Mouse (Mus musculus): ENCODE measurements around the gene Kdm8. TPM values are rescaled to one million over a fixed set of nuclear protein-coding genes. Genes with fewer than 3 reads are reported as not detected.

Kdm8 gene
- polyA plus RNA-seq, 1 experiment from 2014 or later = 5.2 TPM

DNA sequence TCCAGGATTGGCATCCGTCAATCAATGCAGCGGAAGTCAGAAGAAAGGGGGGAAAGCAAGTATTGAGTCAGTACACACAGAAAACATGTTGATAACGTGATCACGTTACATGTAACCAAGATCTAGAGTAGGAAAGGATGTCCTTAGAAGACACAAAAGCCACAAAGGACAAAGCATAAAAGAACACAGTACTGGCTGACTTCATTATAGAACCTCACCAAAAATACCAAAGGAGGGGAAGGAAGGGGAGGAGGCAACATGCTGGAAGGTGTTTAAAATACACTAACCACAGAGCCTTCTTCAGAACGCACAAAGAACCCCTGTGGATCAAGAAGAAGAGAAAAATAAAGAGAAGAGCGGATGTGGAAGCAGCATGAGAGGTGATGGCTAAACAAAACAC lies 44.2 kb downstream of the Kdm8 start:
- peaks cover 11% of the 10 kb centered on the region for H3K4me1 ChIP-seq (ENCODE audit: control insufficient read depth, insufficient read depth, low read length)
- no peak overlapping the region for H3K4me2 ChIP-seq (ENCODE audit: low read length)
- ATAC-seq (no peak), DNase-seq (ENCODE audit: low spot score) (no peak)
- peaks cover 19% of the 10 kb centered on the region for H3K36me3 ChIP-seq (ENCODE audit: control insufficient read depth, insufficient read depth, low read length)
- no peak overlapping the region for H3K27ac ChIP-seq (ENCODE audit: low read depth, low read length)
- H3K27me3 ChIP-seq (replicated peaks; ENCODE audit: control insufficient read depth, insufficient read depth, low read length) = no peaks in the 10 kb centered on the region
- no peak overlapping the region for H3K4me3 ChIP-seq (ENCODE audit: low read depth, low read length)
- WGBS = 82% methylated on average over 6 of the region's 6 CpGs
- no peak overlapping the region; the same call in 1 of the 2 replicates for H3K9ac ChIP-seq (ENCODE audit: low read length)
- H3K9me3 ChIP-seq (replicated peaks; ENCODE audit: control insufficient read depth, low read length) = no peaks in the 10 kb centered on the region

DNA sequence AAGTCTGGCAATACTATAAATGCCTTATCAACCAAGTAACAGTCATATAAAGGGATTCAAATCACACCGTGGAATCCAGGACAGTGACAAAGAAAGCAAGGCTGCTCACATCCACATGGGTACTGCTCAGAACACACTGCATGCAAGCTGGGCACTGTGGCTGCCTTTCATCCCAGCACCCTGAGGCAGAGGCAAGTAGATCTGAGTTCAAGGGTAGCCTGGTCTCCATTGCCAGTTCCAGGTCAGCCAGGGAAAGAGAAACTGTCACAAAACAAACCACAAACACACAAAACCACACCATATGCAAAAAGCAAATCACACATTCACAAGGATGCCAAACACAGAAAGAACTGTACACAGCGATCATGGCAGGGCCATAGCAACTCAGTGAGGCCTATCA lies 45.2 kb downstream of the Kdm8 start:
- H3K4me2 ChIP-seq (ENCODE audit: low read length) = no peak overlapping the region
- peaks cover 18% of the 10 kb centered on the region for H3K36me3 ChIP-seq (ENCODE audit: control insufficient read depth, insufficient read depth, low read length)
- WGBS = 93% methylated on average over 2 of the region's 2 CpGs
- H3K27ac ChIP-seq (ENCODE audit: low read depth, low read length) = no peak overlapping the region; the same call in 1 of the 2 replicates
- ATAC-seq (no peak), DNase-seq (ENCODE audit: low spot score) (no peak)
- H3K27me3 ChIP-seq (replicated peaks; ENCODE audit: control insufficient read depth, insufficient read depth, low read length) = no peaks in the 10 kb centered on the region
- no peak overlapping the region; the same call in 1 of the 2 replicates for H3K9ac ChIP-seq (ENCODE audit: low read length)
- no peaks in the 10 kb centered on the region for H3K9me3 ChIP-seq (replicated peaks; ENCODE audit: control insufficient read depth, low read length)
- peaks cover 11% of the 10 kb centered on the region for H3K4me1 ChIP-seq (ENCODE audit: control insufficient read depth, insufficient read depth, low read length)
- H3K4me3 ChIP-seq (ENCODE audit: low read depth, low read length) = no peak overlapping the region

DNA sequence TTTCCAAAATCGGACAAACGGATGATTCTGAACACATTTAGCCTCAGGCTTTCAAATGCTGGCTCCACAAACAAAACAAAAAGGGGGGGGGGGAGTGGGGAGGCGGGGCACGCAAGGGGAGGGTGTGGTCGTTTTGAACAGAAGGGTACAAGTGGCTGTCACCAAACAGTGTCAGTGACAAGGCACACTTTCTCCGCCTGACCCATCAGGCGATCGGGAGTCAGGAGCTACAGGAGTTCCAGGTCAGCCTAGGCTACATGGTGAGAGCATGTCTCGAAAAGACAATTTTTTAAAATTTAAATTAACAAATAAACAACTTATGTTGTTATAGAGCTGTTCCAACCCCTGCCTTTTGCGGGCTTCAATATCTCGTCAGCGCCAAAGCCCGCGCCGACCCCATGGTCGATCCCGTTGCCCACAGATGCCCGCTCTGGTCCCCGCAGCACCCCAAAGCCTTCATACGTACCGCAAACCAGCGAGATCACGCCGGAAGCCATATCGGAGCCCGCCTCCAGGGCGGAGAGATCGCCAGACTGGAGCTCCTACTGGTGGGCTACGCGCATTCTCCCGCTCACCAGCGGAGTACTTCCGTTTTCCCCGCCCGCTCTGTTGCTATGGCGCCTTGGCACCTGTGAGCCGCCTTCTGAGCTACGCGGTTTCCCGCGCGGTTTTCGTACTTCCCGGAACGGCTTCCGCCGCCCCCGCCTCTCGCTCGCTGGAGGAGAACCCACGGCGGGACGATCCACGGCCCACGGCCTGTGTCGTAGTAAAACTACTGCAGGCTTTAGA lies 46.7 kb downstream of the Kdm8 start, which contains the start of gene Nsmce1:
Gene Nsmce1, minus strand, starts transcription at position 650 of the 789 bp plus-strand sequence.
- H3K27ac ChIP-seq (ENCODE audit: low read depth, low read length) = peak within 1 kb of the TSS; percentile 85
- H3K4me2 ChIP-seq (ENCODE audit: low read length) = peak within 1 kb of the TSS; percentile 72
- H3K4me3 ChIP-seq (ENCODE audit: low read depth, low read length) = peak within 1 kb of the TSS; percentile 60
- peaks cover 3% of the 10 kb centered on the region; the same call in 1 of the 2 replicates for H3K36me3 ChIP-seq (ENCODE audit: control insufficient read depth, insufficient read depth, low read length)
- ATAC-seq (peak; percentile 99), DNase-seq (ENCODE audit: low spot score) (peak; percentile 99)
- H3K9me3 ChIP-seq (replicated peaks; ENCODE audit: control insufficient read depth, low read length) = no peaks in the 10 kb centered on the region
- H3K27me3 ChIP-seq (replicated peaks; ENCODE audit: control insufficient read depth, insufficient read depth, low read length) = no peaks in the 10 kb centered on the region
- WGBS = under 1% methylated on average over 56 of the region's 56 CpGs
- H3K9ac ChIP-seq (ENCODE audit: low read length) = peak within 1 kb of the TSS; percentile 79
- peaks cover 11% of the 10 kb centered on the region for H3K4me1 ChIP-seq (ENCODE audit: control insufficient read depth, insufficient read depth, low read length)

DNA sequence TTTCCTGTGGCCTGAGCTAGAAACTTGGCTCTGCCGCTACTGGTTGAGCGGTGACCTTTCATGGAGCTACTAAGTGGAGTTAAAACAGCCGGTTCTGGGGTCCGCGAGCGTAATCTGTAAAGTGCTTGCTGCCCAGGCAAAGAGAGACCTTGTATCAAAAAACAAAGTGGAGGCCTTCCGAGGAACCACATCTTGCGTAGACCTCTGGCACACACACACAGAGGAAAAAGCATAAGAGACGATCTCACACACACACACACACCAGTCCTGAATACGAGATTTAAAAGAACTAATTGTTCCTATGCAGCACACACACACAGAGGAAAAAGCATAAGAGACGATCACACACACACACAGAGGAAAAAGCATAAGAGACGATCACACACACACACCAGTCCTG lies 47.3 kb downstream of the Kdm8 start:
- peak overlapping the region; percentile 79 for H3K9ac ChIP-seq (ENCODE audit: low read length)
- no peaks in the 10 kb centered on the region for H3K9me3 ChIP-seq (replicated peaks; ENCODE audit: control insufficient read depth, low read length)
- 14% methylated on average over 12 of the region's 12 CpGs for WGBS

DNA sequence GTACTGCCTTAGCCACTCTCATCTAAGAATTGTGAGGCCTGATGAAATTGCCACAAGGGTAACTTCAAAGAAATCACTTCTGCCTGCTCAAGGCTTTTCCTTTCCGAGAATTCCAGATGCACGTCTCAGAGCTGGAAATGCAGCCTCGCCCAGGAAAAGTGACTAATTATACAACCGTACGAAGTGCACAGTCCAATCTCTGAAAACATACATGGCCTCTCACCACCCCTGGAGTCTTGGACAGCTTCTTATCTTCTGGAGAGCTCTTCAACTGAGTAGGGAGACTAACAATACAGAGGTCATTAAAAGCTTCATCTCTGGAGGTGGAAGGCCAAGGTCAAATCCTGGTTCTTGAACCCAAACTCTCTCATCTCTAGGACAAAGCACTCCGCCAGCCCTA lies 48.1 kb downstream of the Kdm8 start:
- H3K9ac ChIP-seq (ENCODE audit: low read length) = no peak overlapping the region; the same call in 1 of the 2 replicates
- WGBS = 88% methylated on average over 6 of the region's 6 CpGs
- H3K4me2 ChIP-seq (ENCODE audit: low read length) = no peak overlapping the region
- ATAC-seq (no peak), DNase-seq (ENCODE audit: low spot score) (no peak)
- no peak overlapping the region for H3K27ac ChIP-seq (ENCODE audit: low read depth, low read length)
- no peaks in the 10 kb centered on the region for H3K9me3 ChIP-seq (replicated peaks; ENCODE audit: control insufficient read depth, low read length)
- peaks cover 11% of the 10 kb centered on the region for H3K4me1 ChIP-seq (ENCODE audit: control insufficient read depth, insufficient read depth, low read length)
- H3K36me3 ChIP-seq (ENCODE audit: control insufficient read depth, insufficient read depth, low read length) = no peaks in the 10 kb centered on the region
- no peak overlapping the region for H3K4me3 ChIP-seq (ENCODE audit: low read depth, low read length)
- H3K27me3 ChIP-seq (replicated peaks; ENCODE audit: control insufficient read depth, insufficient read depth, low read length) = no peaks in the 10 kb centered on the region

More for the DNA sequence above, 47.3 kb downstream of the Kdm8 start:
- Histone ChIP-seq H3K4me1 (ENCODE audit: control insufficient read depth, insufficient read depth, low read length) (peaks cover 11% of the 10 kb centered on the region), H3K4me3 (ENCODE audit: low read depth, low read length) (peak overlapping the region; percentile 60), H3K27me3 (replicated peaks; ENCODE audit: control insufficient read depth, insufficient read depth, low read length) (no peaks in the 10 kb centered on the region), H3K27ac (ENCODE audit: low read depth, low read length) (peak overlapping the region; percentile 85), H3K4me2 (ENCODE audit: low read length) (peak overlapping the region; percentile 72), H3K36me3 (ENCODE audit: control insufficient read depth, insufficient read depth, low read length) (no peaks in the 10 kb centered on the region)
- no peak for DNase-seq (ENCODE audit: low spot score)
- ATAC-seq = no peak; the same call in 1 of the 2 replicates

DNA sequence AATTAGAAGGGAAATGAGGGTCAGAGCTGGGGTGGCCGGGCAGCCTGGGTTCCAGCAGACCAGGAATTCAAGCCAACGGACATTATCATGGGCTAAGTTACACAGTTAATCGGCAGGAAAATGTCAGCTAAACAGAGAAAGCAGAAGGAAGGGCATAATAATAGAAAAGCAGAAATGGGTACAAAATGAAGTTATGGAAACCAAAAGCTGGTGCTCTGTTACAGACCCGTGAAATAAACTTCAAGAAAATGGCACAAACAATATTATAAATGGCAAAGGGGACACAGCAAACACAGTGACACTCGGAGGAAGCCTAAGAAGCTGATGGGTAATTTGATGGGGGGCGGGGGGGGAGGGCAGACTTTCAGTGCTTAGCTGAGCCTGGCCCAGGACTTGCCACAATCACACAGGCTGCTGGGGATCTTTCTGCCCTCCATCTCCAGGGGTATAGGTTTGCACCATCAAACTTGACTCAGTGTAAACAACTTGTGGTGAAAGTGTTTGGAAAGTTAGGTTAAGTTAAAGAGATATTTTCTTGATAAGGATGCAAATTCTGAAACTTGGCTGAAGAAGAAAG lies 51.5 kb downstream of the Kdm8 start:
- Histone ChIP-seq H3K36me3 (ENCODE audit: control insufficient read depth, insufficient read depth, low read length) (no peaks in the 10 kb centered on the region), H3K9ac (ENCODE audit: low read length) (no peak overlapping the region), H3K4me3 (ENCODE audit: low read depth, low read length) (no peak overlapping the region), H3K27ac (ENCODE audit: low read depth, low read length) (no peak overlapping the region), H3K27me3 (replicated peaks; ENCODE audit: control insufficient read depth, insufficient read depth, low read length) (no peaks in the 10 kb centered on the region), H3K4me1 (ENCODE audit: control insufficient read depth, insufficient read depth, low read length) (peaks cover 6% of the 10 kb centered on the region), H3K4me2 (ENCODE audit: low read length) (no peak overlapping the region), H3K9me3 (replicated peaks; ENCODE audit: control insufficient read depth, low read length) (no peaks in the 10 kb centered on the region)
- no peak for DNase-seq (ENCODE audit: low spot score)
- WGBS = 82% methylated on average over 6 of the region's 6 CpGs
- ATAC-seq = no peak

DNA sequence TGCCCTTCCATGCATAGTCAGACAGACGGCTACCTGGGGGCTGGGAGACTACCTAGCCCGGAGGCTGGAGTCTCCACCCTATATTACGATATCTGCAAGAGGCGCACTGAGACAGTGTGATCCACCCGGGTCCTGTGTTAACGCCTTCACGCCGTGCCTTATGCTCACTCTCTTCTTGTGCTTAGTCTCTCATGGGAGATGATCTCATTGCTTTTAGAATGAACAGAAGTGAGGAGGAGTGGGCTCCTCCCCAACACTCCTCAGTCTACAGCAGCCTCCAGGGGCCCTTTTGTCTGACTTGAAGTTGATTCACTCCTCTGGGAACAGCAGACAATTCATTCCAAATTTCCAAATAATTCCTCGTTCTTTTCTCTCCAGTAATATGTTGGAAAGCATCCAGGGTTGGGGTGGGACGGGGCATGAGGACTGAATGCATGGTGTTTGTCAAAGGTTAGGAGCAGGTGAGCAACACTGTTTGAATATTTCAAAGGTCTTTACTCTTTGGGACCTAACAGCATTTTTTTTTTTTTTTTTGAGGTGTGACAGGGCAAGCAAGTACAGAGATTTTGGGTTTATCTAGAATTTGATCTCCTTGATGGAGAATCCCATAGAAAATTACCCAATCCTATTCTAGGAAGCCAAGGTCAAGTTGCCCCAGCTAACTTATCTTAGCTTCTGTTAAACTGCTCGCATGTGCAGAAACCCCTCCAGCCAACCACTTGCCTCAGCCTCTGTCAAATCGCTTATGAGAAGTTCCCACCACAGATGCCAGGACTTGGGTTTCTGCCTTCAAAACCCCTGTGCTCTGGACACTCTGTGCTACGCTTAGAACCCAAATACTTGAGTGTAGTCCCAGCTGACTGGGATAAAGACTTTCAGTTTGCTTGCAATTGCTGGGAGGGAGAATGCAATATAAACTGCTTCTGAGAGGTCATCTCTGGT lies 55.7 kb downstream of the Kdm8 start:
- Histone ChIP-seq H3K27me3 (replicated peaks; ENCODE audit: control insufficient read depth, insufficient read depth, low read length) (no peaks in the 10 kb centered on the region), H3K4me3 (ENCODE audit: low read depth, low read length) (no peak overlapping the region), H3K4me2 (ENCODE audit: low read length) (no peak overlapping the region), H3K9ac (ENCODE audit: low read length) (no peak overlapping the region), H3K36me3 (ENCODE audit: control insufficient read depth, insufficient read depth, low read length) (no peaks in the 10 kb centered on the region), H3K9me3 (replicated peaks; ENCODE audit: control insufficient read depth, low read length) (no peaks in the 10 kb centered on the region), H3K4me1 (ENCODE audit: control insufficient read depth, insufficient read depth, low read length) (no peaks in the 10 kb centered on the region), H3K27ac (ENCODE audit: low read depth, low read length) (no peak overlapping the region)
- no peak for ATAC-seq
- no peak for DNase-seq (ENCODE audit: low spot score)
- 77% methylated on average over 13 of the region's 13 CpGs for WGBS

DNA sequence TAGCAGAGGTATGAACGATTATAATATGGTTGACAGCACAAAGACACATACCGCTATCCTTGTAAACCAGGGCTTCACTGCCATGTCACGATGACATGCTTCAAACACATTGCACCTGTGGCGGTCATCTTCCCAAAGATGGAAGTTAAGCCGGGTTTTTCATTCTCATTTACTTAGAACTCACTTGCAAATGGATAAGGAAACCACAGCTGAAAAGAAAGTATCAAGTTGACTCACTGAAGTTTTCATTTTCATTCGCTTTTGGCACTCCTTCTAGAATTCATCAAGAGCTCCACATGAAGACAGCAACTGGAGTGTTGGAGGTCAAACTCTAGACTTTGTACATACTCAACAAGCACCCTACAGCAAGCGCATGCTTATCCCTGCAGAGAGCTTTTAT lies 56.4 kb downstream of the Kdm8 start:
- ATAC-seq (no peak), DNase-seq (ENCODE audit: low spot score) (no peak)
- Histone ChIP-seq H3K27ac (ENCODE audit: low read depth, low read length) (no peak overlapping the region), H3K36me3 (ENCODE audit: control insufficient read depth, insufficient read depth, low read length) (no peaks in the 10 kb centered on the region), H3K9me3 (replicated peaks; ENCODE audit: control insufficient read depth, low read length) (no peaks in the 10 kb centered on the region), H3K4me3 (ENCODE audit: low read depth, low read length) (no peak overlapping the region), H3K4me1 (ENCODE audit: control insufficient read depth, insufficient read depth, low read length) (no peaks in the 10 kb centered on the region), H3K4me2 (ENCODE audit: low read length) (no peak overlapping the region), H3K27me3 (replicated peaks; ENCODE audit: control insufficient read depth, insufficient read depth, low read length) (no peaks in the 10 kb centered on the region), H3K9ac (ENCODE audit: low read length) (no peak overlapping the region)
- 92% methylated on average over 7 of the region's 7 CpGs for WGBS
